Mouse (Mus musculus): ENCODE measurements around the gene Timp2.
"Not testable (repeated sequence)": the region's sequence is repeated elsewhere in the genome, so short reads cannot be mapped to it uniquely, and the experiment has no call there.

The Timp2 gene

DNA sequence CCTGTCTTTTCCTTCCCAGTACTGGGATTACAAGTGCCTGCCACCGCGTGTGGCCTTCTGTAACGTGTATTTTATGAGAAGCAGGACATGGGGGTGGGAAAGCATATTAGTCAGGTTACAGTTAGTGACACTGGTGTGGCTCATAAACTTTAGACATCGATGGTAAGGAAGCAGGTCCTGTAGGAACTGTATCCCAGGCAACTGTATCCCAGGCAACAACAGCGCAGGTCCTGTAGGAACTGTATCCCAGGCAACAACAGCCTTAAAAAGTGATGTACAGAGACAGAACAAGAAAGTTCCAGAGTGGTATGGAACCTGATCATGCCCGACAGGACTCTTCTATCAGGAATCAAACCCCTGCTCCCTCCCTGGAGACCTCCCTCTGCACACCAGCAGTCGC is 34.0 kb downstream of the Timp2 start:
- in situ Hi-C loops (cut with MboI; ENCODE audit: low pct_unique_long_range_greater_than_20kb in 1 of 2, low sequenced_read_pairs in 2 of 2, unreplicated experiment in 1 of 2), result loop anchor here in 1 of 2 experiments (5.0 kb wide), 1 partner anchor 51 kb away; no protein-coding TSS in a partner anchor

DNA sequence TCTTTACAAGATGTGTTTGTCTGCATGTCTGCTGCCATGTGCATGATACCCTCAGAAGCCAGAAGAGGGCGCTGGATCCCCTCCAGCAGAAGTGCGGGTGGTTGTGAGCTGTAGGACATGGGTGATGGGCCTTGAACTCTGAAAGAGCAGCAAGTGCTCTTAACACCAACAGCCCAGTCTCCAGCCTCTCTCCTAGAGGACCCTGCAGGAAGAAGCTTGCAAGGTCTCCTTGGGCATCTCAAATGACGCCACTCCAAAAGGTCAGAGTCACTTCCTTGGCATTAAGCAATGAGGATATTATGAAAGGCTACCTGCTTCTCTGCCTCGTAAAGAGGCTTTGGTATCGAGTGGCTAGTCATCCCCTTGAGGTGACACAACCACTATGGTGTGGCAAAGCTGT is 36.9 kb downstream of the Timp2 start:
- in situ Hi-C loops (cut with MboI; ENCODE audit: low pct_unique_long_range_greater_than_20kb in 1 of 2, low sequenced_read_pairs in 2 of 2, unreplicated experiment in 1 of 2), result no loop called here

DNA sequence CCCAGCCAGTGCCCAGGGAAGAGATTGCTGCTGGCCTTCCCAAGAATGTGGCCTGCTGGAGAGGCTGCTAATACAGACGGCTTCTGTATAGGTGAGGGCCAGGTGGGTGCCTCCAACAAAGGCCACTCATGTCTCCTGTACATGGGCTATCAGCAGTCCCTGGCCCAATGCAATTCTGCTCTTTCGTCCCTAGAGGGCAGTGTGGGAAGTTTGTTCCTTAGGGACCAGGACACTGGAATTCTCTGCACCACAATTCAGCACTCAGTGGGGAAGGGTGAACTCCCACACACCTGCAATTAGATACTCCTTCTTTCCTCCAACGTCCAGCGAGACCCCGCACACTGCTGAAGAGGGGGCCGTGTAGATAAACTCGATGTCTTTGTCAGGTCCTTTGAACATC is 38.4 kb downstream of the Timp2 start:
- in situ Hi-C loops (cut with MboI; ENCODE audit: low pct_unique_long_range_greater_than_20kb in 1 of 2, low sequenced_read_pairs in 2 of 2, unreplicated experiment in 1 of 2), result no loop called here

DNA sequence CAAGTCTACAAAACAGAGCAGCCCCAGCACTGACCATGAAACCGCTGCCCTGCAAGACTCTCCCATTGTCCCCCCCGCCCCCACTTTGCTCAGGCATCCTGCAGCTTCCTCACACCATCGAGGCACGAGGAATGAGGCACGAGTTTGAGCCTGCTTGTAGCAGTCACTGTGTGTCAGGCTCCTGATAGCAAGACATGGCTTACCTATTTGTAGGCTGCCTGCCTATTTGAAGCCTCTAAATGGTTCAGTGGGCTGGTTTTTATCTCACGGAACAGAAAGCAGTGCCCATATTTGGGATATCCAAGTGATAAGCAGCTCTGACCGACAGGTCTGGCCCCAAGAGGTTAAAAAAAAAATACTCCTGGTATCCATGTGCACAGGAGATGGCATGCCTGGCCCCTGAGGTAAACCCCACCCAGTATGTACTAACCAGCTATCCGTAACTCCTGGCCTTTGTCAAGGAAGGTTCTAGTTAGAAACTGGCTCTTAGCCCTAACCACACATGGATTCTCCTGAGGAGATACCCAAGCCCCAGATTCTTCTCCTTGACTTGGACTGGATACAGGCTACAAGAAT is 39.2 kb downstream of the Timp2 start:
- in situ Hi-C loops (cut with MboI; ENCODE audit: low pct_unique_long_range_greater_than_20kb in 1 of 2, low sequenced_read_pairs in 2 of 2, unreplicated experiment in 1 of 2), result no loop called here

DNA sequence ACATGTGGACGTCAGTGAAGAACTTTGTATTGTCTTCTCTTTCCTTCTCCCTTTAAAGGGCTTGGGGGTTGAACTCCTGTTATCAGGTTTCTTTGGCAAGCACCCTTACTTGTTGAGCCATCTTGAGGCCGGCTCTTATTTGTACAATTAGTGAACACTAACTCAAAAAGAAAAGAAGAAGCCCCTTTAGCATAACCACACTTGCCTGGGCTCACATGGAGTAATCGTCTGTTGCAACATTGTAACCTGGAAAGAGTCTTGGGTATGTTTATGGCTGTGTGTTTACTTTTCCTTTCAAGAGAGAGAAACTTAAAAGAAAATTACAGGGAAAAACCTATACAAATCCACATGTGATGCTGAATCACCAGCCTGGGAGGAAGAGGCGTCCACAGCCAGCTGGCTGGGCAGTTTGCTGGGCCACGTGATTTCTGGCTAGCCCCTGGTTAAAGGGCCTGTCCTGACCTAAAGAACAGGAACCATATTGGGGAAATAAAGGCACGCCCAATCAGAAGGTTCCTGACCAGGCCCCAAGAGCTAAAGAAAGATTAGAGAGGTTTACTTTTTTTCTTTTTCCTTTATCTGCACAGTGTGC is 43.3 kb downstream of the Timp2 start:
- in situ Hi-C loops (cut with MboI; ENCODE audit: low pct_unique_long_range_greater_than_20kb in 1 of 2, low sequenced_read_pairs in 2 of 2, unreplicated experiment in 1 of 2), result no loop called here

DNA sequence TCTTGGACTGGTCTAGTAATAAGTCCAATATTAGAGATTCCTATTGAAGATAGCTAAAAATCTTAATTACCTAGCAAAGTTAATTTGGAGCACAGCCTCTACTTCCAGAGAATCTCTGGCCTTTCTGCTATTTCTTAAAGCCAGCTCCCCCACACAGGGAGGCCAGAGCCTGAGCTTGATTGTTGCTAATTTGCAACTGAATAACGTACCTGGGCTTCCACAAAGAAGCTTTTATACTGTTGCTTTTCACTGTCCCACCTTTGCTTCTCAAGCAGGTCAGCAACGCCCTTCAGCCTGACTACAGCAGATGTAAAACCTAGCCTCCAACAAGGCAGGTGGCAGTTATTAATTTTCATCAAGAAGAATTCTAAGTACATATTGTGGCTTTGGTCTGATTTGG is 47.6 kb downstream of the Timp2 start:
- in situ Hi-C loops (cut with MboI; ENCODE audit: low pct_unique_long_range_greater_than_20kb in 1 of 2, low sequenced_read_pairs in 2 of 2, unreplicated experiment in 1 of 2), result not testable (repeated sequence)

DNA sequence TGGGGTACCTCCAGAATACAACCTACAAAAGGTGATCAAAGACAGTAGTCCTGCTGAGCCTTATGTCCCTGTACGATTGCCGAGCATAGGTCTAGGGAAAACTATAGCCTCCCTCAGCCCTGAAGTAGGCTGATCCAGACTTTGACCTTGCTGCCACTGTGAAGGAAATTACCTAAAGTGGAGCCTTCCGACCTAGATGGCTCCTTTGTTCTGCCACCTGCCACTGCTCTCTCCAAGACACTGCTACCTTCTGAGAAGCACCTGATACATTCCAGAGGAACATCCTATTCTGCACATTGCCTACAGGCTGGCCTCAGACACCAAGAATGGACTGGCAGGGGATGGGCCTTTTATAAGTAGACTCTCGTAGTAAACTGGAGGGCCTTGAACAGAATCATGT is 51.6 kb downstream of the Timp2 start:
- in situ Hi-C loops (cut with MboI; ENCODE audit: low pct_unique_long_range_greater_than_20kb in 1 of 2, low sequenced_read_pairs in 2 of 2, unreplicated experiment in 1 of 2), result not testable (repeated sequence)

DNA sequence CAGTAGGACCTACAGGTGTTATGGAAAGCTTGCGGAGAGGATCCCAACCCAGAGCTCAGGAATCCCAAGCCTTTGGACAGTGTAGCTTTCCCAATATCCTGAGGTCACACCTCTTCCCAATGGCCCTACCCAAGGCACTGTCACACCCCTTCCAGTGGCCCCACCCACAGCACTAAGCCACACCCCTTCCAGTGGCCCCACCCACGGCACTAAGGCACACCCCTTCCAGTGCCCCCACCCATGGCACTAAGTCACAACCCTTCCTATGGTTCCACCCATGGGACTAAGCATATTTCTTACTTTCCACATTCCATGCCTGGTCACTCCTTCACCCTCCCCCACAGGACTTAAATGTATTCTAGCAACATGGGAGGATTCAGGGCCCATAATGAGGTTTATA is 56.7 kb downstream of the Timp2 start:
- in situ Hi-C loops (cut with MboI; ENCODE audit: low pct_unique_long_range_greater_than_20kb in 1 of 2, low sequenced_read_pairs in 2 of 2, unreplicated experiment in 1 of 2), result no loop called here

DNA sequence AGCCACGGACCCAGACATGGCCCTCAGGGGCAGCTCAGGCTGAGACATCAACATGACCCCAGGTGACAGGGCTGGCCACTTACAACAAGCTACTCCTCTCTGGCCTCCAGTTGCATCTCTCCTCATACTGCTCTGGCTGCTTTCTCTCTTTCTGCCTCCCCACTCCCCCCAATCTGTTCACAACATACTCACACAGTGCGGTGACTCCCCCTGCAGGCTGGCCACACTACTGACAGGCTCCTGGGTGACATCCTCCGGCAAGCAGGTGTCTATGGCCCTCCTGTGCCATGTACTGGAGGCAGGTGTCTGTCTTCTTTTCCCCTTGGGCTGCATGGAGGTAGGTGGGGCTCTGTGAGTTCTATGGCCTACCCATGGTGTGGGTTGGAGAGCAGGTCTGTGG is 57.6 kb downstream of the Timp2 start:
- in situ Hi-C loops (cut with MboI; ENCODE audit: low pct_unique_long_range_greater_than_20kb in 1 of 2, low sequenced_read_pairs in 2 of 2, unreplicated experiment in 1 of 2), result no loop called here

DNA sequence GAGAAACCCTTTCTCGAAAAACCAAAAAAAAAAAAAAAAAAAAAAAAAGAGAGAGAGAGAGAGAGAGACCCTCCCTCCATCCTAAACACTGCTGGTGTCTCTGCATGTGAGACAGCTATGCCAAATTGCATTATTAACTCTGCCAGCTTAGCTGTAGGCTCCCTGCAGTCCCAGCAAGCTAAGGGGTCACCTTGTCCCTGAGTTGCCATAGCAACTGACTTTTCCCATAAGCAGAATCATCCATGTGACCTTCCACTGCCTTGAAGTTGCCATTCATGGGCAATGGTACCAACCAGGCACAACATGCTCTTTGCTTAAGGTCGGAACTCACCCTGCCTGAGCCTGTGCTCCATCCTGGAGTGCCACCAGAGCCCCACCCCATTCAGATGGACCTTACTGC is 60.5 kb downstream of the Timp2 start:
- in situ Hi-C loops (cut with MboI; ENCODE audit: low pct_unique_long_range_greater_than_20kb in 1 of 2, low sequenced_read_pairs in 2 of 2, unreplicated experiment in 1 of 2), result no loop called here

DNA sequence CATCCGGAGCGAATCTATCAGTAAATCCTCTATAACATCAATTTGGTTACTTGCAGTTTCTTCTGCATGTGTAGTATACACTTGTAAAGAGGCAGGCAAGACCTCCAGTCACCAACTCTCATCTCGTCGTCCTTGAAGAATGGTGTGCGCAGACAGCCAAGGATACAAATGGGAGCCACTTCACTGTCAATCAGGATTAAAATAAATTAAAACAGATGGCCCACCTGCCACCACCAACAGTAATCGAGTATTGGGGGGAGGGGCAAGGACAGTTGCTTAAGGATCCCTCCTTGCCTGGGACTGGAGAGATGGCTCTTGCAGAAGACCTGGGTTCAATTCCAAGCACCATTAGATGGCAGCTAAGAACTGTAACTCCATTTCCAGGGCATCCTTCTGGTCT is 62.9 kb downstream of the Timp2 start:
- in situ Hi-C loops (cut with MboI; ENCODE audit: low pct_unique_long_range_greater_than_20kb in 1 of 2, low sequenced_read_pairs in 2 of 2, unreplicated experiment in 1 of 2), result no loop called here

DNA sequence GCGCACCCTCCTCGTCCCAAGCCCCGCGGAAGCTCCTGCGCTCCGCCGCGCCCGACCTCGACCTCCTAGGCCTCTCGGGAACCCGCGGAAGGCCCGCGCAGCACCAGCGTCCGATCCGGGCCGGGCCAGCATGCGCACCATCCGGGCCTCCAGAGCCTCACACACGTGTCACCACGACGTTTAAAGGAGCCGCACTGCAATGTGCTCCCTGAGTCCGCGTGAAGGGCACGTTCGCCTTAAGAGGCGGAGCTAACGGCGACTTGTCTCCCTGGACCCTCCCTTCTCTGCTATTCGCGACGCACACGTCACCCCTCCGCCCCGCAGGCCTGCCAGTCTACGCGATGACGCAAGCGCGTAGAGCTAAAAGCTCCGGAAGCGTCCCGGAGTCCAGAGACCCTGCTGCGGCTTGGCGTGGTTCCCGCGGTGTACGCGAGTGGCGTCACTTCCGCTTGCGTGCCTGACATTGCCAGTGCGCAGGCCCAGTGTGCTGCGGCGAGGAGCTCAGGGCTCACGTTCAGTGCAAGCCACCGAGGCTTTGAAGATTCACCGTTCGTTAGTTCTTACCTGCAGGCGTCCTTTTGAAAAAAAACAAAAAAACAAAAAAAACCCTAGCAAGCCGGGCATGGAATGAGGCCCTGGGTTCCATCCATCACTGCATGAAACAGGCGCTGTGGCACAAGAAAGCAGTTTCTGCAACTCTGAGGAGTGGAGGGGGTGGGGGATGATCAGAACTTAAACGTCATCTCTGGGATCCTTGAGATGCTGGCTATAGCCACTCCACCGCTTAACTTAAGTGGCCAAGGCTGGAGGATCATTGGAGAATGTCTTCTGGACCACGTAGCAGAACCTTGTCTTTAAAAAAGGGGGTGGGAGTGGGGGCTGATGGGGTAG is 65.3 kb downstream of the Timp2 start, which contains the start of gene Usp36:
Usp36 (minus strand) TSS at position 246 of the 891 bp plus-strand sequence.
- in situ Hi-C loops (cut with MboI; ENCODE audit: low pct_unique_long_range_greater_than_20kb in 1 of 2, low sequenced_read_pairs in 2 of 2, unreplicated experiment in 1 of 2), result no loop called here

DNA sequence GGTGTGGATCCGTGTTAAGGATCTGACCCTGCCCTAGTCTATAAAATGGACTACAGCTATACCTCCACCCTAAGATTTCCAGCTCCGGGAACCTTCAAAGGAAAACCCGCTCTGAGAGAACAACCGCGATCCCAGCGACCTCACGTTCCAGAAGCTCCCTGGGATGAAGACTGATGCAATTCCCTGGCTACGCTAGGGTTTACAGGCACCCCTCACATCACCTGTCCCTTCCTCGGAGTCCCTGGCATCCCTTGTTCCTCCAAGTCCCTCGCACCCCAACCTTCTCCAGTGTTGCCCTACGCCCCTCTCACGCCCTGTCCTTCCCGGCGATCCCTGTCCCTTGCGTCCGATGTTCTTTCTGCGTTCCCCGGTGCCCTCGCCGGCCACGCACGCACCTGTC is 66.0 kb downstream of the Timp2 start:
- in situ Hi-C loops (cut with MboI; ENCODE audit: low pct_unique_long_range_greater_than_20kb in 1 of 2, low sequenced_read_pairs in 2 of 2, unreplicated experiment in 1 of 2), result no loop called here

DNA sequence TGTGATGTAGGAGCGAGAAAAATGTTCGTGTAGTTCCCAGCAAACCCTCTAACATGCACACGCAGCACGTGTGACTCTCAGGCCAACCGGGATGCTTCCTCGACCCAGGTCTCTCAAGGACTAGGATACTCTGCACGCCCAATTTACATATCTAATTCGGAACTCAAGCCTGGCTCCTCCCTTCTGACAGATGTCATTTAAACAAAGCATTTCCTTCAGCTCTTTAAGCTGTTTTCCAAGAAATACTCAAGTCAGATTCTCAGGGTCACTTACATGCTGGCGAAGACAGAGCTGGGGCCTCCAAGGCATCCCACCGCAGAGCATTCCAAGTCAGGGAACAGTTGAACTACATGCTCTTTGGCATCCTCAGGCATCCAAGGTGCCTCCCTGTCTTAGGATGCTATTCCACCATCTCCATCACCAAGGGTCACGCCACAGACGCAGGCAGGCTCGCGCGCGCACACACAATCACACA is 66.5 kb downstream of the Timp2 start:
- in situ Hi-C loops (cut with MboI; ENCODE audit: low pct_unique_long_range_greater_than_20kb in 1 of 2, low sequenced_read_pairs in 2 of 2, unreplicated experiment in 1 of 2), result no loop called here

DNA sequence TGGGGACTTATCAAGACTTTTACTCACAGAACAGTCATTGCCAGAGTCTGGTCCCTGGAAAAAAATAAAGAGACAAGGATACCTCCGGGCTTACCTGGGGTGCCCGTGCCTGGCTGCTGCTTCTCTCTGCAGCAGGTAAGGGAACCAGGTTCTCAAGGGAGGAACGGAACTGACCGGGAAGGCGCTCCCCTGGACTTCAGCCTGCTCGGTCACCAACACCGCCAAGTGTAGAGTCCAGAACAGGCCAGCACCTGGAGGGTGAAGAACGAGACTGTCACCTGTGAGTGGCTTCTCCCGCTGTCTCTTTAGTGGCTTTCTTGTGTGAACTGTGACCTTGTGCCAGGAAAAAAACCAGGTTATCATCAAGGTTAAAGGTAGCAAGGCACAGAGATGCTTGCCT is 68.0 kb downstream of the Timp2 start:
- in situ Hi-C loops (cut with MboI; ENCODE audit: low pct_unique_long_range_greater_than_20kb in 1 of 2, low sequenced_read_pairs in 2 of 2, unreplicated experiment in 1 of 2), result no loop called here

DNA sequence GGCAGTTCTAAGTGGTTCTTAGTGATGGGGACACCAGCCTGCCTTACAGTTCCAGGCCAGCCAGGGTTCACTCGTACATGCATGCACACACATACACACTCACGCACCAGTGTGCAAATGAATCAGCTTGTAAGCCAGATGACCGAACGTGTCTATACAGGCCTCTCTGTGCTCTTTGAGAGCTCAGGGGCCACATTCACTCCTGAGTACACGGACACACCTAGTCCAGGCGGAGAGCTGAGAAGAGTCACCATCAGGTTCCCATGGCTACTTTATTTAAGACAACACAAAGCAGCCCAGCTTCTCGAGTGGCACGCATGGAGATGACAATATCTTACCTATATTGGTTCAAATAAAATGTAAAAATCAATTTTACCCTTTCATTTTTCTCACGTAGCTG is 69.1 kb downstream of the Timp2 start:
- in situ Hi-C loops (cut with MboI; ENCODE audit: low pct_unique_long_range_greater_than_20kb in 1 of 2, low sequenced_read_pairs in 2 of 2, unreplicated experiment in 1 of 2), result no loop called here

DNA sequence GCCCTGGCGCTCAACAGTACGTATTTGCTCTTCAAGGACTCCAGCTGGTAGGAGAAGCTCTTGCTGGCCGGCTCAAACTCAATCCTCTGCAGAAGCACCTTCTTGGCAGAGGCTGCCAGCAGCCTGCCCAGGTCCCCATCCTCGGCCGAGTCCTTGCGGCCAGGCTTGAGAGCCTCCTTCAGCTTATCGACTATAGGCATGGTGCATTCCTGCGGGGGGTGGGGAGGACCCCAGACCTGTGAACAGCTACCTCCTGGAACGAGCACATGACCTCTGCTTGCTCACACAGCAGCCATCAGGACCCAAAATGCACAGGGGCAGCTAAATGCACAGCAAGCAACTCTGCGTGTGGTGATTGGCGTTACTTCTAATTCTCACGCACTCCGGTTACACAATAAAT is 69.7 kb downstream of the Timp2 start:
- in situ Hi-C loops (cut with MboI; ENCODE audit: low pct_unique_long_range_greater_than_20kb in 1 of 2, low sequenced_read_pairs in 2 of 2, unreplicated experiment in 1 of 2), result no loop called here

DNA sequence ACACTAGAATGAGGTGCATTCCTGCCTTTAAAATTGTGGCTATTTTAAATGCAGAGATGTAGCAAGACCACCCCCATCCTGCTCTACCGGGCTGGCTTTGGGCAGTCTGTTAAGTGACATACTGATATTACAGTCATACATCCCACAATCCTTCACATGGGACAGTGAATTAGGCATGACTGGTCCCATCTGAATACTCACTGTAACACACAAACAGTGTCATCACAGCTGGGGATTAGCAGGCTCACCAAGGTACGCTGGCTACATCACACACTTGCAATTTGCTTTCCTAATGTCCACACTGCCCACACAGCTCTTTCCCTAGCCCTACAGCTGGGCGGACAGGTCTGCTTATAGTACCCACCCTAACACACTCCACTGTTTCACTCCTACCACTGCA is 75.3 kb downstream of the Timp2 start:
- in situ Hi-C loops (cut with MboI; ENCODE audit: low pct_unique_long_range_greater_than_20kb in 1 of 2, low sequenced_read_pairs in 2 of 2, unreplicated experiment in 1 of 2), result no loop called here

DNA sequence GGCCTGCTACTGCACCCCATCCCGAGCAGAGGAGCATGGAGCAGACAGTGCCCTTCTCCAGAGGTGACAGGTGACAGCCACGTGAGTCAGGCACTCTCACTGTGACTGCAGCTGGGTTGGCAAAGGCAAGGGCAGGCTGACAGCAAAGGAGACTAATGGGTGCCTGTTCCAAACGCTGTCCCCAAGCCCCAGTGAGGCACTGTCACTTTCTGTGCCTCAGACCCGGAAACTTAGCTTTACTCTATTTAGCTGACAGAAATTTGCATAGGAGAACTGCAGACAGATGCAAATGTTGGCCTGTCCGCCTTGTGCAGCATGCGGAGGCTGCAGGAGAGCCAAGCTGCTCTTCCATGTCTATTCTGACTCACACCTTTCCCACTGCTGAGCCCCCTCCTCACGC is 79.2 kb downstream of the Timp2 start:
- in situ Hi-C loops (cut with MboI; ENCODE audit: low pct_unique_long_range_greater_than_20kb in 1 of 2, low sequenced_read_pairs in 2 of 2, unreplicated experiment in 1 of 2), result no loop called here

DNA sequence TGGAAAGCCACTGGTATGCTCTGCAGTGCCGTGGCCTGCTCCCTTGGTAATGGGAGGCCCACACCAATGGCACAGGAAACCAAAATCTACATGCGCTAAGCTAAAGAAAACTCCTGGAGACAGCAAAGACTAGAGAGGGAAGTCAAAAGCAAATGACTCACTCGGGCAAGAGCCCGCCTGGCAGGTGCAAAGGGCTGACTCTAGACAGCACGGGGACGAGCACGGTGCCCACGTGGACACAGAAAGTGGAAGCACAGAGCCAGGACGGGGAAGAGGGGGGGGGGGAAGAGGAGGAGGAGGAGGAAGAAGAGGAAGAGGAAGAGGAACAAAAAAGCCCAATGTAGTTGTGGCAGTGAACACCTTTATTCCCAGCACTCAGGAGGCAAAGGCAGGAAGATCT is 80.4 kb downstream of the Timp2 start:
- in situ Hi-C loops (cut with MboI; ENCODE audit: low pct_unique_long_range_greater_than_20kb in 1 of 2, low sequenced_read_pairs in 2 of 2, unreplicated experiment in 1 of 2), result no loop called here
